Mouse (Mus musculus): ENCODE data around the gene Ldb2. TPM values are rescaled to one million over a fixed set of nuclear protein-coding genes. Genes with fewer than 3 reads are reported as not detected.

Gene Ldb2
- polyA plus RNA-seq, 1 experiment from 2014 or later: 12.0 TPM

GRCm38 (mm10) chr5:44553765-44554352, 245.6 kb downstream of the Ldb2 start:
- H3K27ac ChIP-seq (ENCODE audit: low read depth, low read length): no peak overlapping the region
- H3K4me2 ChIP-seq (replicated peaks; ENCODE audit: low read depth): no peak overlapping the region
- H3K27me3 ChIP-seq (replicated peaks; ENCODE audit: control insufficient read depth, insufficient read depth, low read length): no peaks in the 10 kb centered on the region
- WGBS: 74% methylated on average over 11 of the region's 11 CpGs
- no peak for ATAC-seq
- no peak overlapping the region for H3K4me3 ChIP-seq (ENCODE audit: low read depth, low read length)
- no peak overlapping the region for H3K9ac ChIP-seq (ENCODE audit: low read depth, low read length)
- no peak for TF ChIP-seq CTCF (IDR thresholded peaks at IDR 0.05; ENCODE audit: low read depth)
- H3K4me1 ChIP-seq (replicated peaks; ENCODE audit: control insufficient read depth, insufficient read depth, low read length): no peaks in the 10 kb centered on the region
- H3K9me3 ChIP-seq (ENCODE audit: control insufficient read depth): no peaks in the 10 kb centered on the region
- no peaks in the 10 kb centered on the region for H3K36me3 ChIP-seq (ENCODE audit: control insufficient read depth, insufficient read depth)

- Histone ChIP-seq H3K9ac (ENCODE audit: low read depth, low read length) (no peak overlapping the region), H3K4me2 (replicated peaks; ENCODE audit: low read depth) (no peak overlapping the region), H3K27ac (ENCODE audit: low read depth, low read length) (no peak overlapping the region), H3K27me3 (replicated peaks; ENCODE audit: control insufficient read depth, insufficient read depth, low read length) (no peaks in the 10 kb centered on the region), H3K36me3 (ENCODE audit: control insufficient read depth, insufficient read depth) (no peaks in the 10 kb centered on the region), H3K4me1 (replicated peaks; ENCODE audit: control insufficient read depth, insufficient read depth, low read length) (no peaks in the 10 kb centered on the region), H3K4me3 (ENCODE audit: low read depth, low read length) (no peak overlapping the region), H3K9me3 (ENCODE audit: control insufficient read depth) (no peaks in the 10 kb centered on the region)
- ATAC-seq: no peak
- TF ChIP-seq CTCF (IDR thresholded peaks at IDR 0.05; ENCODE audit: low read depth): no peak
Measured at GRCm38 (mm10) chr5:44553155-44553554, 246.3 kb downstream of the Ldb2 start.

GRCm38 (mm10) chr5:44552121-44552520, 247.4 kb downstream of the Ldb2 start:
- ATAC-seq: no peak
- H3K27me3 ChIP-seq (replicated peaks; ENCODE audit: control insufficient read depth, insufficient read depth, low read length): no peaks in the 10 kb centered on the region
- no peak overlapping the region for H3K4me3 ChIP-seq (ENCODE audit: low read depth, low read length)
- no peak overlapping the region for H3K4me2 ChIP-seq (replicated peaks; ENCODE audit: low read depth)
- H3K9ac ChIP-seq (ENCODE audit: low read depth, low read length): no peak overlapping the region
- H3K4me1 ChIP-seq (replicated peaks; ENCODE audit: control insufficient read depth, insufficient read depth, low read length): no peaks in the 10 kb centered on the region
- H3K36me3 ChIP-seq (ENCODE audit: control insufficient read depth, insufficient read depth): no peaks in the 10 kb centered on the region
- H3K9me3 ChIP-seq (ENCODE audit: control insufficient read depth): no peaks in the 10 kb centered on the region
- H3K27ac ChIP-seq (ENCODE audit: low read depth, low read length): no peak overlapping the region
- 85% methylated on average over 8 of the region's 8 CpGs for WGBS
- no peak for TF ChIP-seq CTCF (IDR thresholded peaks at IDR 0.05; ENCODE audit: low read depth)

GRCm38 (mm10) chr5:44548468-44548867, 251.0 kb downstream of the Ldb2 start:
- no peak overlapping the region for H3K4me2 ChIP-seq (replicated peaks; ENCODE audit: low read depth)
- WGBS: 92% methylated on average over 11 of the region's 11 CpGs
- TF ChIP-seq CTCF (IDR thresholded peaks at IDR 0.05; ENCODE audit: low read depth): no peak
- H3K9me3 ChIP-seq (ENCODE audit: control insufficient read depth): no peaks in the 10 kb centered on the region
- H3K27ac ChIP-seq (ENCODE audit: low read depth, low read length): no peak overlapping the region
- no peak for ATAC-seq
- H3K4me3 ChIP-seq (ENCODE audit: low read depth, low read length): no peak overlapping the region
- no peaks in the 10 kb centered on the region for H3K27me3 ChIP-seq (replicated peaks; ENCODE audit: control insufficient read depth, insufficient read depth, low read length)
- H3K4me1 ChIP-seq (replicated peaks; ENCODE audit: control insufficient read depth, insufficient read depth, low read length): no peaks in the 10 kb centered on the region
- no peaks in the 10 kb centered on the region for H3K36me3 ChIP-seq (ENCODE audit: control insufficient read depth, insufficient read depth)
- H3K9ac ChIP-seq (ENCODE audit: low read depth, low read length): no peak overlapping the region

GRCm38 (mm10) chr5:44543472-44544132, 255.9 kb downstream of the Ldb2 start:
- no peak overlapping the region for H3K4me3 ChIP-seq (ENCODE audit: low read depth, low read length)
- no peaks in the 10 kb centered on the region for H3K4me1 ChIP-seq (replicated peaks; ENCODE audit: control insufficient read depth, insufficient read depth, low read length)
- no peak overlapping the region for H3K4me2 ChIP-seq (replicated peaks; ENCODE audit: low read depth)
- no peaks in the 10 kb centered on the region for H3K36me3 ChIP-seq (ENCODE audit: control insufficient read depth, insufficient read depth)
- TF ChIP-seq CTCF (IDR thresholded peaks at IDR 0.05; ENCODE audit: low read depth): no peak
- H3K27ac ChIP-seq (ENCODE audit: low read depth, low read length): no peak overlapping the region
- no peak overlapping the region for H3K9ac ChIP-seq (ENCODE audit: low read depth, low read length)
- 85% methylated on average over 2 of the region's 2 CpGs for WGBS
- H3K27me3 ChIP-seq (replicated peaks; ENCODE audit: control insufficient read depth, insufficient read depth, low read length): no peaks in the 10 kb centered on the region
- H3K9me3 ChIP-seq (ENCODE audit: control insufficient read depth): no peaks in the 10 kb centered on the region
- no peak for ATAC-seq

- Histone ChIP-seq H3K36me3 (ENCODE audit: control insufficient read depth, insufficient read depth) (no peaks in the 10 kb centered on the region), H3K27me3 (replicated peaks; ENCODE audit: control insufficient read depth, insufficient read depth, low read length) (no peaks in the 10 kb centered on the region), H3K4me1 (replicated peaks; ENCODE audit: control insufficient read depth, insufficient read depth, low read length) (no peaks in the 10 kb centered on the region), H3K9ac (ENCODE audit: low read depth, low read length) (no peak overlapping the region), H3K4me2 (replicated peaks; ENCODE audit: low read depth) (no peak overlapping the region), H3K27ac (ENCODE audit: low read depth, low read length) (no peak overlapping the region), H3K4me3 (ENCODE audit: low read depth, low read length) (no peak overlapping the region), H3K9me3 (ENCODE audit: control insufficient read depth) (no peaks in the 10 kb centered on the region)
- no peak for ATAC-seq
- no peak for TF ChIP-seq CTCF (IDR thresholded peaks at IDR 0.05; ENCODE audit: low read depth)
- 84% methylated on average over 9 of the region's 9 CpGs for WGBS
Measured at GRCm38 (mm10) chr5:44541748-44542147, 257.7 kb downstream of the Ldb2 start.

All from intestine, postnatal 0 days (tissue).